Mouse (Mus musculus): Measurements from ENCODE around the gene Map3k10.

DNA sequence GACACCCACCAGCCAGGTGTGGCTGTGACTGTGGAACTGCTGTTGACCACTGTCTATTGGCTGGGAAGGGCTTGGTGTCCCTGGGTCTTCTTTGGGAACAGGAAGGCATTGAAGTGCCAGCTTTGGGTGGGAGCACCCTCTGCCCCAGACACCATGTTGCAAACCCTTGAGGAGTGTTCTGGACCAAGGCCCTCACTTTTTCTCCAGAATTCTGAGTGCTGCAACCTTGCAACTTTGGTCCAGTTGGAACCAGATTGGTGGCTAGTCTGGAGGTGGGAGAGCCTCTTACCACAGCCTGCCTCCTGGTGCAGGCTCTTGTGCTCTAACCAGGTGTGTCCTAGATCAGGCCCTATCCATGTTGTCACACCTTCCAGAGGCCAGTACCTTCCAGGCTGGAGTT, 49.4 kb downstream of the Map3k10 start:
- TF ChIP-seq CTCF (conservative IDR thresholded peaks at IDR 0.05; ENCODE audit: insufficient read depth, insufficient read length, low read depth, low read length) (no peak), POLR2A (IDR thresholded peaks at IDR 0.05; ENCODE audit: low read depth, low read length) (no peak)

All from kidney, adult 2 months (tissue).